Mouse (Mus musculus) hindlimb bud, embryonic 11.5 days (tissue): ENCODE data around the gene Mgat4e.
A peak's percentile ranks its signal among the peaks of the same experiment; 100 is the strongest.

Source experiments
- DNase-seq: peaks from one replicate; pipeline ENCODE4 v3.0.0-alpha.2; 2012; ENCODE audit warnings: low read depth, low spot score; ENCODE audit errors: extremely low spot score

Gene Mgat4e

DNA sequence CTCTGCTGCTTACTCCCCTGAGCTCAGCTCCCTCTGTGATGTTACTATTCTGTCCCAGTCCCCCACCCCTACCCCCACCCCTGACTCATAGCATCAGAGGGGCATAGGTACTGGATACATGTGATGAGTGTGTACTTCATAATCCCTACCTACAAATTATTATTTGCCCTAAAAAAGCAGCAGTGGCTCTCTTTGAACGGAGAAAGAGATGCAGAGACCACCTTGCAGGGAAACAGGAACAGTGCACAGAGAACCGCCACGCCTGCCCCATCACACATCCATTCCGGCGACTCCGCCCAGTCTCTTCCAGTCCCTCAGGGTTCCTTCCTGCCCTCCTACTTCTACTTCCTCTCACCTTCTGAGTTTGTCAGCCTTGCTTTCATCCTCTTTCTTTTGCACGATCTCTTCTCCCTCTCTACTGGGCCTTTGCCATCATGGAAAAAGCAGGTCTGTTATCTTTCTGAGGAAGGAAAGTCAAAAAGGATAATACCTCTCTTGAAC, at the start of gene Mgat4e:
Gene Mgat4e (minus strand): TSS at position 51 of the 501 bp plus-strand sequence.
- no peak for DNase-seq

DNA sequence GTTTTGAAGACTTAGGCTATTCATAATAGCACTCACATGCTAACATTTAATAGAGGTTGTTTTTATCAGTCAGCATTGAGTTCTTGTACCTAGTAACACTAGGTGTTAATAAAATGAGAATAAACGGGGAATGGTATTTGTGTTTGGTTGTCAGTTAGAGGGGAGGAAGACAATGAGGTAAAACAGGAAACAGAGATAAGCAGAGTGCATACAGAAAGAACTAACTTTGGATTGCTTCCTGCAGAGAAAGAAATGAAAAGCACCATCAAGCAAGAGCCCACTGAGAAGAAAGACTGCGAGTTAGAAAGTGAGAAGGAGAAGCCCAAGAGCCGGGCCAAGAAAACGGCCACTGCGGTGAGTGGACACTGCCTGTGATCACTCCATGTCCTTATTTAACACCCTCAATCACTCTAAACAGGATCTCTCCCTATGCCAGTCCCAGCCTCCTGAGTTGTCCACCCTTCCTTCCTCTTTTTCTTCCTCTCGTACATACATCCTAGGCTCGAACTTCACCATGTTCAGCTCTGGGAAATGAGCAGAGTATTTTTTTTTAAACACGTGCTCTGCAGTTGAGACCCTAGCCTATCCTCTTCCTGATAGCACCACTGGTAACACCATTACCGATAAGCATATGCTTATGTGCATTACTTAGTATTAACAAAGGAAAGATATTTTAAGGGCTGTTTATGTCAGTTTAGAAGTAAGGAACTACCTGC, 48.0 kb upstream of the Mgat4e start:
- no peak for DNase-seq

GRCm38 (mm10) chr1:134591773-134592172, 42.3 kb upstream of the Mgat4e start:
- DNase-seq = no peak

DNA sequence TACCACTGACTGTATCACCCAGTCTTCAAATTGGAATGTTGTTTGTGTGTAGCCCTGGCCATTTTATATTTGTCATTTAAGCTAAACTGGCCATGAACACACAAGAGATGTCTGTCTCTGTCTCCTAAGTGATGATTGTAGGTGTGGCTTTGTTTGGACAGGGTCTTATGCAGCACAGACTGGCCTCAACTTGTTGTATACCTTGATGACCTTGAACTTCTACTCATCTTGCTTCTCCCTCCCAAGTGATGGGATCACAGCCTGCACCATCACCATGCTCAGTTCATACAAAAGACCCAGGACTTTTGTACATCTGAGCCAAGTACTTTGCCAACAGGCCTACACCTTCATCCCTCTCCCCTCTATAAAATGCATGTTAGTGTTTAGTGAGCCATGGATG, 40.2 kb upstream of the Mgat4e start:
- no peak for DNase-seq

DNA sequence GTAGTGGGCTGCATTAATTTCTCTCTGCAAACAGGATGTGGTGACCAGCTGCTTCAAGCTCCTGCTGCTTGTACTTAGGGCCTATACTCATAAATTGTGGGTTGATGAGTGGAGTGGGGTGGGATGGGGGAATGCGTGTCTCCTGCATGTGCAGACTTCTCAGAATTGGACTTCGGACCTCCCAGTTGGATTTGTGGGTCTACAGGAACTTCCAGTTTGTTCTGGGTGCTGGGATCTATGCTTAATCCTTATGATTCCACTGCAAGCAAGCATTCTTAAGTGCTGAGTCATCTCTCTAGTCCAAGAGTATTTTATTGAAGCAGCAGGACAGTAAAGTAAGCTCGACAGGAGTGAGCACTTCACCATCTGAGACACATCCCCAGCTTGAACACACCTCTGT, 34.1 kb upstream of the Mgat4e start:
- no peak for DNase-seq

- DNase-seq = no peak
These were observed 31.3 kb upstream of the Mgat4e start for GRCm38 (mm10) chr1:134580796-134581195.

DNA sequence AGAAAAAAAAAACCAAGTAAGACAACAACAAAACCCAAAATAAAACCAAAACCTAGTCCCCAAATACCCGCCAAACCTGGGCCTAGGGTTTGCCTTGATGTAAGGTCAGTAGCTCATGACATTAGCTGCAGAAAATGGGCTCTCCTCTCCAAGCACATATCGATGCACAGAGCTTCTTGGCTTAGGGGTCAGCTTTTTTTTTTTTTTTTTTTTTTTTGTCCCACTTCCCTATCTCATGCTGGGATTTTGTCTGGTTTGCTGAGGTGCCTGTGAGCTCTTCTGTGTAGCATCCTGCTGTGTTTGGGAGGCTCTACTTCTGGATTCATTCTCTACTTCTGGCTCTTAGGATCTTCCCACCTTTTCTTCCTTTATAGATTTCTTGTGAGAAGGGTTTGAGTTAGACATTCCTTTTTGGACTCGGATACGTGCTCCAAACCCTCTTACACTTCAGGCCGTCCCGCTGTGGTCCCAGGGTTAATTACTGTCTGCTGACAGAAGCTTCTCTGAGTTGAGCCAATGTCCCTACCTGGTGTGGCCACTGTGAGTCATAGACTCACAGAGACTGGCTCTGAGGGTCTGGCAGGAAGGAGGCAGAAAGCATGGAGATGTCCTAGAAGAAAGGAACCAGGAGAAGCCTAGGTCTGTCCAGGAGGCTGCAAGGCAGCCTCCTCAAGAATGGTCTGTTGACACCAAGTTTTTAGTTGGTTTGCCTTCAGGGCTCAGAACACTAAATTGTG, 28.1 kb upstream of the Mgat4e start:
- DNase-seq = no peak

DNA sequence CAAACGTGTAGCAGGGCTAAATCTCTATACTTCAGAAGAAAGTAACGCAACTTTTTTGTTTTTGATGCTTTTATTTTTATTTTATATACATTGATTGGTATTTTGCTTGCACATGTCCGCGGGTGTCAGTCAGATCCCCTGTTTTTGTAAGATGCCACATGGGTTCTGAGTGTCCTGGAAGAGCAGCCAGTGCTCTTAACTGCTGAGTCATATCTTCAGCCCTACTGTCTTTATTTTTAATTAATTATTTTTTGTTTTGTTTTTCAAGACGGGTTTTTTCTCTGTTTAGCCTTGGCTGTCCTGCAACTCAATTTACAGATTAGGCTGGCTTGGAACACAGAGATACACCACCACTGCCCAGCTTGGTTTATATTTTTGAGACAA, 24.4 kb upstream of the Mgat4e start:
- no peak for DNase-seq

DNA sequence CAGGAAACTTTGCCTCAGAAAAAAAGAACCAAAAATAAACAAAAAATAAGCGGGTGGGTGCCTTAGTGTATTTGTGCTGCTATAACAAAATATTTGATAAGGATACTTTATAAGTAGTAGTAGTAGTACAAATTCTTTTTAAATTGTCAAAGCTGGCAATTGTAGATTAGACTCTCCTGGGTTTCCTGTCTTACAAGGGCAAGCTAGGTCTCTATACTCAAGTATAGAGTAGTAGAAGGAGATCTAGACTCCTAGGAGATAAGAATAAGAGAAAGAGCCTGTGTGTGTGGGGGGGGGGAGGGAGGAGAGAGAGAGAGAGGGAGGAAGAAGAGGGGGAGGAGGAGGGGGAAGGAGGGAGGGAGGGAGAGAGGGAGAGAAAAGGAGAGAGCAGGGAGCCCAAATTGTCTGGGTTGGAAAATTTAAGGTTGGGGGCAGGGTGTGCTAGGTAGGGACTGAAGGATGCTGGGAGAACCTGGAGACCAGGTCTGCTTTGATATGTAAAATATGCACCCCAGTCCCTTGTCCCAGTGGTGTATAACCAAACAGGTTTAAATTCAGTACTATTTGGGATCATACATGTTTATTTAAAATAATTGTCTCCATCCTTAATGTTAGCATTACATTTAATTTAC, 23.9 kb upstream of the Mgat4e start:
- DNase-seq = no peak

GRCm38 (mm10) chr1:134570631-134571030, 21.1 kb upstream of the Mgat4e start:
- DNase-seq = no peak

DNA sequence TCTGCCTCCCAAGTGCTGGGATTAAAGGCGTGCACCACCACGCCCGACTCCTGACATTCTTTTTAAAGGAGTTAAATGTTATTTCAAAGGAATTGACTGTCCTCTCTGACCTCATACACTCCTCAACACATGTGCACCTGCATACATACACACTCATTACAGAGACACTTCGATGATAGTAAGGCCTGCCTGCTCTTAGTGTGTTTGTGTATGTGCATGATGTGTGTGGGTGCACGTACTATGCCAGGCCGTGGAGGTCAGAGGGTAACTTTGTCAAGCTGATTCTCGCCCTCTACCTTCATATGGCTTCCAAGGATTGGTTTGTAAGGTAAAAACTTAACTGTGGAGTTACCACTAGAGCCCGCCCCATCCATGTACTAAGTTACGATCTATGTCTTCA, 20.7 kb upstream of the Mgat4e start:
- DNase-seq = no peak

- no peak for DNase-seq
These were observed 18.0 kb upstream of the Mgat4e start for GRCm38 (mm10) chr1:134567511-134567910.

DNA sequence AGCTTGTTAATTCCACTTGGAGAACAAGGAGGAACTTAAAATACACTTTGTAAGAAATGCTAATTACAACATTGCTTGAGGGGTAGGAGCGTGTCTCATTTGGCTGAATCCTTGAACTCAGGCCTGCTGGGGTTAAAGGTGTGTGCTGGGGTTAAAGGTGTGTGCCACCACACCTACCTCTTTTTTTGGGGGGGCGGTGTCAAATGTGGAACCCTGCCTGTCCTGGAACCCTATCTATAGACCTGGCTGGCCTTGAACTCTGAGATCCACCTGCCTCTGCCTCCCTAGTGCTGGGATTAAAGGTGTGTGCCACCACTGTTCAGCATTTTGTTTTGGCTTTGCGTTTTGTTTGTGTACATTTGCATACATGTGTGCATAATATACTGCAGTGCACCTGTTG, 14.2 kb upstream of the Mgat4e start:
- no peak for DNase-seq

- DNase-seq = no peak
These were observed 13.0 kb upstream of the Mgat4e start for GRCm38 (mm10) chr1:134562457-134562856.

DNA sequence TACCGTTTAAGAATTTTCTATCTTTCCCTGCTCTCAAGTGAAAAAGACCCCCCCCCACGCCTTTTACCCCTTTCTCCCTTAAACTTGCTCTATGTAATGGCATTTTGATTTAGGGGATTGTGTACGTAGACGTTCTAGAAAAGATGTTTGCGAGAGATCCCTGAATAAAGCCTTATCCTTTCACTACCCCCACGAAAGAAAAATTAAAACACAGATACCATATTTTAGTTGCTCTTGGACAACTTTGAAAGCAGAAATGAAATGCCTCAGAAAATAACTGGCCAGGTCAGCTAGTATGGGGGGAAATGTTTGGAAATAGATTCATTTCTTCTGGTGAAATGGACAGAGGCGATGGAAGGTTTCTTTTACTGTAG, 12.3 kb upstream of the Mgat4e start:
- no peak for DNase-seq

GRCm38 (mm10) chr1:134560801-134561769, 11.6 kb upstream of the Mgat4e start:
- no peak for DNase-seq

DNA sequence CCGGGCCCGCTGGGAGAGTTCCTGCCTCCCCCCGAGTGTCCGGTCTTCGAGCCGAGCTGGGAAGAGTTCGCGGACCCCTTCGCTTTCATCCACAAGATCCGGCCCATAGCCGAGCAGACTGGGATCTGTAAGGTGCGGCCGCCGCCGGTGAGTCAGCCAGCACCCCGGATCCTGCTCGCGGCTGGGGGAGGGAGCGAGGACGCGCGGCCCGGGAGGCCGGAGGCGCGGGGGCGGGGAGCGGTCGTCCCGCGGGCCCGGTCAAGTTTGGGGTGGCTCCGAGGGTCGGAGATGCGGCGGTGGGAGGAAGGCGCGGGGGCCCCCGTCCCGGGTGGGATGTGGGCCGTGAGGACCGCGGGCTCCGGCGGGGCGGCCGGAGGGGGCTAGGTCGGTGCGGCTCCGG, 10.9 kb upstream of the Mgat4e start:
- no peak for DNase-seq

- DNase-seq = peak; percentile 67
These were observed 10.5 kb upstream of the Mgat4e start, which contains the start of gene Kdm5b for GRCm38 (mm10) chr1:134559976-134560375. Gene Kdm5b (plus strand): TSS chr1:134560171.

GRCm38 (mm10) chr1:134559226-134559625, 9.7 kb upstream of the Mgat4e start:
- no peak for DNase-seq

- DNase-seq = no peak
These were observed 9.0 kb upstream of the Mgat4e start for GRCm38 (mm10) chr1:134558511-134558910.
